11 mouse cellular contexts compared by ENCODE assay signal in the genomic region with DNA sequence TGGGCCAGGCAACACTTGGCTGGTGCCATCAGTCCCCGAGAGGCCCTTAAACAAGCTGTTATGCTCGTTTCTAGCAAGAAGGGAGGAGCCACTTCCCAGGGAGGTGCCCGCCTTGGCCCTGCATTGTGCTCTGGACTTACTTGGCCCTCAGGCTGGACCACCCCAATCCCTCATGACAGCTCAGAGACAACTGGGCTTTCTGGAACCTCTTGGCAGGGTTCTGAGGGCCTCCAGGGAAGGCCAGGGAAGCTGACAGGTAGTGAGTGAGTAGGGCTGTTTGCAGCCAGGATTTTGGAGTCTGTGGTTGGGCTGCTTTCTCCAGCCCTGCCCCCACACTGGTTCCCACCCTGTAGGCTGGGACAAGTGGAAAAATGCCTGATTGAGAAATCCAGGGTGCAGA.
DNase-seq lines count a peak whose midpoint lies in the region; ATAC-seq and TF ChIP-seq lines count a peak whose summit lies in the region.
"Had no signal": no experiment of that assay in that cellular context is flagged by ENCODE, and none has a peak within 500 bp of the region (broad histone marks: within the 10 kb centered on the region; RNA-seq: fewer than 3 reads in every experiment).

No protein-coding gene starts in this region.

- no peaks in the 10 kb centered on the region for H3K27me3 ChIP-seq in cerebellum, adult 2 months (ENCODE audit: control insufficient read depth, insufficient read depth, low read length)
- H3K27me3 ChIP-seq: neural tube, embryonic 12.5 days had no signal

- intact Hi-C loops in heart, postnatal 14 days (cut with DNase I): no loop called here

- peak; percentile 45 for DNase-seq in gastrocnemius, adult 18-20 months (ENCODE audit: low spot score)
- no peak for DNase-seq in gastrocnemius, postnatal 10 days
- DNase-seq in NIH3T3 (ENCODE audit: low read depth): peak; percentile 93
- peak; percentile 62 to 67 for DNase-seq in heart, postnatal 14 days
- DNase-seq in lung, postnatal 25 days (ENCODE audit: low spot score): peak; percentile 62
- no peak for DNase-seq in right cerebral cortex, postnatal 25 days
- DNase-seq in cerebellum, adult 2 months: no peak
- DNase-seq: adrenal gland, postnatal 36 days had no signal

- no peak for TF ChIP-seq POLR2A in cerebellum, adult 2 months (IDR thresholded peaks at IDR 0.05; ENCODE audit: borderline replicate concordance, insufficient read depth, low read length)

- no peak overlapping the region for H3K27ac ChIP-seq in cerebellum, adult 2 months (ENCODE audit: insufficient read depth, low read length)
- H3K27ac ChIP-seq: neural tube, embryonic 12.5 days had no signal

- TF ChIP-seq CTCF in cerebellum, adult 2 months (IDR thresholded peaks at IDR 0.05; ENCODE audit: borderline replicate concordance, insufficient read depth, low read depth, low read length): no peak

- no peak for ATAC-seq in inflammation-experienced regulatory T-cells, adult 6 months

- WGBS in cerebellum, adult 2 months: 42% methylated on average over 3 of the region's 3 CpGs

- H3K4me1 ChIP-seq in cerebellum, adult 2 months (ENCODE audit: control insufficient read depth, insufficient read depth, low read length): peaks cover 9% of the 10 kb centered on the region

- H3K4me3 ChIP-seq in cerebellum, adult 2 months (replicated peaks; ENCODE audit: insufficient read depth, low read depth, low read length): no peak overlapping the region
- H3K4me3 ChIP-seq: erythroblast, embryonic 14.5 days; neural tube, embryonic 12.5 days had no signal

Comparison
In these comparisons a context has a peak if more than half of its experiments do, and no peak if none do; other contexts are left out.
1. DNase-seq: peak in gastrocnemius, adult 18-20 months (single experiment), NIH3T3 (single experiment), heart, postnatal 14 days (2 of 2) and lung, postnatal 25 days (single experiment); none in gastrocnemius, postnatal 10 days (single experiment), right cerebral cortex, postnatal 25 days (single experiment) and cerebellum, adult 2 months (0 of 2).